Comparison of ENCODE assay signal across 22 mouse cellular contexts in genomic region chr12:34091851-34092250, GRCm38 (mm10).
DNase-seq lines count a peak whose midpoint lies in the region; ATAC-seq lines count a peak whose summit lies in the region.
"Had no signal": no experiment of that assay in that cellular context is flagged by ENCODE, and none has a peak within 500 bp of the region (broad histone marks: within the 10 kb centered on the region; RNA-seq: fewer than 3 reads in every experiment).

No protein-coding gene starts in this region.

- intact Hi-C loops in left cerebral cortex, postnatal 36 days (cut with DNase I): no loop called here
- intact Hi-C loops in left cerebral cortex, postnatal 4 days (cut with DNase I): no loop called here

- H3K36me3 ChIP-seq in midbrain, embryonic 11.5 days (ENCODE audit: control insufficient read depth, insufficient read depth, low read length): no peaks in the 10 kb centered on the region
- H3K36me3 ChIP-seq: embryonic facial prominence, embryonic 15.5 days; forebrain, embryonic 10.5 days; heart, embryonic 12.5 days; hindbrain, embryonic 10.5 days had no signal

- 92% methylated on average over 1 of the region's 1 CpGs for WGBS in midbrain, embryonic 11.5 days

- no peak overlapping the region for H3K4me3 ChIP-seq in midbrain, embryonic 11.5 days (ENCODE audit: low read depth, low read length)
- H3K4me3 ChIP-seq: embryonic facial prominence, embryonic 15.5 days; erythroblast, embryonic 14.5 days; forebrain, embryonic 10.5 days; gastrocnemius, adult 2 months; heart, embryonic 12.5 days; hindbrain, embryonic 10.5 days had no signal

- H3K4me1 ChIP-seq in midbrain, embryonic 11.5 days (ENCODE audit: control insufficient read depth, insufficient read depth, low read length): no peaks in the 10 kb centered on the region
- H3K4me1 ChIP-seq: embryonic facial prominence, embryonic 15.5 days; forebrain, embryonic 10.5 days; hindbrain, embryonic 10.5 days had no signal

- DNase-seq in frontal cortex, postnatal 14 days (ENCODE audit: low spot score in 2 of 2): no peak
- DNase-seq in left cerebral cortex, postnatal 36 days (ENCODE audit: low spot score in 2 of 2): peak; percentile 15 to 22
- no peak for DNase-seq in left cerebral cortex, postnatal 4 days
- peak; percentile 66 for DNase-seq in 3T3-L1 (ENCODE audit: low read depth, low spot score)
- DNase-seq in brain, adult 2 months (ENCODE audit: low read depth, low spot score): peak; percentile 76
- no peak for DNase-seq in midbrain, embryonic 11.5 days (ENCODE audit: low spot score, missing footprints)
- no peak for DNase-seq in thymus, postnatal 36 days
- DNase-seq: adrenal gland, postnatal 14 days; cerebellum, adult 2 months; cerebellum, postnatal 10 days; embryo, embryonic 11 days; gastrocnemius, adult 2 months; gastrocnemius, postnatal 25 days had no signal

- no peaks in the 10 kb centered on the region for H3K27me3 ChIP-seq in midbrain, embryonic 11.5 days (ENCODE audit: control insufficient read depth, insufficient read depth, low read length)
- H3K27me3 ChIP-seq: CH12.LX; embryonic facial prominence, embryonic 15.5 days; heart, embryonic 12.5 days had no signal

- no peak overlapping the region for H3K27ac ChIP-seq in midbrain, embryonic 11.5 days (ENCODE audit: low read depth, low read length)
- H3K27ac ChIP-seq: embryonic facial prominence, embryonic 15.5 days; forebrain, embryonic 10.5 days; gastrocnemius, adult 2 months; hindbrain, embryonic 10.5 days; hindbrain, embryonic 14.5 days had no signal

- no peak overlapping the region for H3K9ac ChIP-seq in midbrain, embryonic 11.5 days (ENCODE audit: low read length)
- H3K9ac ChIP-seq: embryonic facial prominence, embryonic 15.5 days; heart, embryonic 12.5 days; hindbrain, embryonic 14.5 days had no signal

- H3K4me2 ChIP-seq in midbrain, embryonic 11.5 days: no peak overlapping the region
- H3K4me2 ChIP-seq: embryonic facial prominence, embryonic 15.5 days; heart, embryonic 12.5 days; hindbrain, embryonic 14.5 days had no signal

- H3K9me3 ChIP-seq in midbrain, embryonic 11.5 days (ENCODE audit: control insufficient read depth, low read length): no peaks in the 10 kb centered on the region
- H3K9me3 ChIP-seq: embryonic facial prominence, embryonic 15.5 days; forebrain, embryonic 10.5 days; heart, embryonic 12.5 days; hindbrain, embryonic 10.5 days had no signal

- peak; percentile 100 for ATAC-seq in frontal cortex, adult (ENCODE audit: low TSS enrichment)
- no peak for ATAC-seq in midbrain, embryonic 11.5 days (ENCODE audit: low FRiP score)
- ATAC-seq: forebrain, embryonic 14.5 days had no signal

Comparison
In these comparisons a context has a peak if more than half of its experiments do, and no peak if none do; other contexts are left out.
1. DNase-seq: peak in left cerebral cortex, postnatal 36 days (2 of 2), 3T3-L1 (single experiment) and brain, adult 2 months (single experiment); none in frontal cortex, postnatal 14 days (0 of 2), left cerebral cortex, postnatal 4 days (single experiment), midbrain, embryonic 11.5 days (single experiment) and thymus, postnatal 36 days (0 of 2).